Mouse (Mus musculus) spleen, adult 2 months (tissue): ENCODE results near the gene Lamtor3.

Source experiments
- CTCF ChIP-seq: fragments of 200-500 bp; IDR thresholded peaks from 2 replicates; pipeline ENCODE4 v1.5.1; 2011; ENCODE audit warnings: mild to moderate bottlenecking, inconsistent platforms; ENCODE audit not compliant: insufficient read depth, insufficient read length, insufficient replicate concordance; ENCODE audit errors: extremely low read depth
- POLR2A ChIP-seq: fragments of 200-500 bp; IDR thresholded peaks from 2 replicates; pipeline ENCODE4 v1.6.1; 2011; ENCODE audit warnings: low read depth, low read length, inconsistent platforms

GRCm38 (mm10) chr3:137936541-137936940 is 18.2 kb downstream of the Lamtor3 start:
- TF ChIP-seq CTCF (no peak), POLR2A (no peak)
